Mouse (Mus musculus): ENCODE data around the gene Gm12258.
"Not testable (repeated sequence)": the region's sequence is repeated elsewhere in the genome, so short reads cannot be mapped to it uniquely, and the experiment has no call there.

DNA sequence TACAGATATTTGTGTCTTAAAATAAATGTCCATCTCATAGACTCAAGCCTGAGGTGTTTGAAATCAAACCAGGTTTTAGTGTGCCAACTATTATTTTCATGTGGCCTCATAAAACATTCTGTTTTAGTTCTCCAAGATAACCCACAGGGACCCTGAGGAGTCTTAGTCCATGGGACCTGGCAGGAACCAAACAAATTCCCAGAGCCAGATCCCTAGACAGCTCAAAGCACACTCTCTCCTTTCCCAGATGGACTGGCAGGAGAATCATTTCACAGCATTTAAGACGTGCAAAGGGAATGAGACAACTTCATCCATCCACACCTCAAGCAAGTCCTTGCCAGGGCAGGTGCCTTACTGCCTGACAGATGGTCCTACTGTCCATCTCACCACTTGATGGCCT, 32.3 kb upstream of the Gm12258 start, which contains the start of gene Olfr313:
- TF ChIP-seq CTCF, POLR2A (IDR thresholded peaks at IDR 0.05; ENCODE audit: insufficient read depth, low read depth, low read length): not testable (repeated sequence)
